Mouse (Mus musculus): ENCODE results near the gene Trim33. TPM values are rescaled to one million over a fixed set of nuclear protein-coding genes. Genes with fewer than 3 reads are reported as not detected.
A peak's percentile ranks its signal among the peaks of the same experiment; 100 is the strongest.

The Trim33 gene
- total RNA-seq (2014; fragmentation: Nextera tagmentation) (58.4 and 65.7 TPM in 2 replicates), total RNA-seq (2017) (58.0 and 58.9 TPM in 2 replicates)

GRCm38 (mm10) chr3:103279182-103280149 lies at the start of gene Trim33:
Gene Trim33 (plus strand): TSS chr3:103279293.
- ATAC-seq (replicated peaks; ENCODE audit: poor library complexity, severe bottlenecking): peak; percentile 72

- ATAC-seq (replicated peaks; ENCODE audit: poor library complexity, severe bottlenecking): no peak
Observed at GRCm38 (mm10) chr3:103232398-103232797, 46.7 kb upstream of the Trim33 start.

GRCm38 (mm10) chr3:103241524-103241923 lies 37.6 kb upstream of the Trim33 start:
- no peak for ATAC-seq (replicated peaks; ENCODE audit: poor library complexity, severe bottlenecking)

GRCm38 (mm10) chr3:103242156-103242555 lies 36.9 kb upstream of the Trim33 start:
- no peak for ATAC-seq (replicated peaks; ENCODE audit: poor library complexity, severe bottlenecking)

- no peak for ATAC-seq (replicated peaks; ENCODE audit: poor library complexity, severe bottlenecking)
Observed at GRCm38 (mm10) chr3:103243491-103243890, 35.6 kb upstream of the Trim33 start.

GRCm38 (mm10) chr3:103246627-103247260 lies 32.3 kb upstream of the Trim33 start:
- no peak for ATAC-seq (replicated peaks; ENCODE audit: poor library complexity, severe bottlenecking)

GRCm38 (mm10) chr3:103256089-103256819 lies 22.8 kb upstream of the Trim33 start:
- ATAC-seq (replicated peaks; ENCODE audit: poor library complexity, severe bottlenecking): no peak

- ATAC-seq (replicated peaks; ENCODE audit: poor library complexity, severe bottlenecking): no peak
Observed at GRCm38 (mm10) chr3:103262802-103263417, 16.2 kb upstream of the Trim33 start.

- ATAC-seq (replicated peaks; ENCODE audit: poor library complexity, severe bottlenecking): no peak; the same call in 1 of the 2 replicates
Observed at GRCm38 (mm10) chr3:103278561-103279181, 422 bp upstream of the Trim33 start.

GRCm38 (mm10) chr3:103280241-103280761 lies 1.2 kb downstream of the Trim33 start:
- peak; percentile 8; the same call in 1 of the 2 replicates for ATAC-seq (replicated peaks; ENCODE audit: poor library complexity, severe bottlenecking)

GRCm38 (mm10) chr3:103280875-103281274 lies 1.8 kb downstream of the Trim33 start:
- no peak for ATAC-seq (replicated peaks; ENCODE audit: poor library complexity, severe bottlenecking)

- no peak for ATAC-seq (replicated peaks; ENCODE audit: poor library complexity, severe bottlenecking)
Observed at GRCm38 (mm10) chr3:103288761-103289160, 9.7 kb downstream of the Trim33 start.

- ATAC-seq (replicated peaks; ENCODE audit: poor library complexity, severe bottlenecking): no peak
Observed at GRCm38 (mm10) chr3:103291087-103291486, 12.0 kb downstream of the Trim33 start.

GRCm38 (mm10) chr3:103305411-103305982 lies 26.4 kb downstream of the Trim33 start:
- no peak for ATAC-seq (replicated peaks; ENCODE audit: poor library complexity, severe bottlenecking)

GRCm38 (mm10) chr3:103309252-103309651 lies 30.2 kb downstream of the Trim33 start:
- ATAC-seq (replicated peaks; ENCODE audit: poor library complexity, severe bottlenecking): no peak

- no peak for ATAC-seq (replicated peaks; ENCODE audit: poor library complexity, severe bottlenecking)
Observed at GRCm38 (mm10) chr3:103309750-103310149, 30.7 kb downstream of the Trim33 start.

- no peak for ATAC-seq (replicated peaks; ENCODE audit: poor library complexity, severe bottlenecking)
Observed at GRCm38 (mm10) chr3:103314291-103314690, 35.2 kb downstream of the Trim33 start.

- ATAC-seq (replicated peaks; ENCODE audit: poor library complexity, severe bottlenecking): peak; percentile 37; the same call in 1 of the 2 replicates
Observed at GRCm38 (mm10) chr3:103335371-103335770, 56.3 kb downstream of the Trim33 start.

- no peak for ATAC-seq (replicated peaks; ENCODE audit: poor library complexity, severe bottlenecking)
Observed at GRCm38 (mm10) chr3:103346658-103347057, 67.6 kb downstream of the Trim33 start.
